Mouse (Mus musculus) hindbrain, embryonic 14.5 days (tissue): ENCODE results near the gene Pgghg. TPM values are rescaled to one million over a fixed set of nuclear protein-coding genes. Genes with fewer than 3 reads are reported as not detected.
A peak's percentile ranks its signal among the peaks of the same experiment; 100 is the strongest.

Source experiments
- ATAC-seq: fragments of 200-750 bp; cut with Nextera tagmentation; 2 replicates; pipeline ENCODE4 v1.8.0; 2017; ENCODE audit warnings: moderate number of reproducible peaks, mild to moderate bottlenecking, moderate TSS enrichment, moderate library complexity; ENCODE audit not compliant: low FRiP score
- DNase-seq: peaks from one replicate; pipeline ENCODE4 v3.0.0-alpha.2; 2015; ENCODE audit warnings: low spot score
- H3K27ac ChIP-seq: fragments of 300-500 bp; sonication (generic); 2 replicates; pipeline ENCODE4 v1.5.1; 2014; ENCODE audit warnings: mild to moderate bottlenecking, moderate library complexity
- H3K27me3 ChIP-seq: fragments of 300-500 bp; sonication (generic); 2 replicates; pipeline ENCODE4 v1.6.1; 2014; ENCODE audit warnings: mild to moderate bottlenecking, low read length, mixed read lengths; ENCODE audit not compliant: control insufficient read depth, insufficient read depth
- H3K36me3 ChIP-seq: fragments of 300-500 bp; sonication (generic); replicated peaks from 2 replicates; pipeline ENCODE4 v1.6.1; 2014; ENCODE audit not compliant: control insufficient read depth, insufficient read depth
- H3K4me1 ChIP-seq: fragments of 300-500 bp; sonication (generic); replicated peaks from 2 replicates; pipeline ENCODE4 v1.6.1; 2014; ENCODE audit warnings: antibody characterized with exemption, low read length, mixed read lengths; ENCODE audit not compliant: control insufficient read depth, insufficient read depth
- H3K4me2 ChIP-seq: fragments of 300-500 bp; sonication (generic); replicated peaks from 2 replicates; pipeline ENCODE4 v1.6.1; 2014; ENCODE audit warnings: mild to moderate bottlenecking, moderate library complexity
- H3K4me3 ChIP-seq: fragments of 300-500 bp; sonication (generic); replicated peaks from 2 replicates; pipeline ENCODE4 v1.5.1; 2014; ENCODE audit warnings: mild to moderate bottlenecking, low read length
- H3K9ac ChIP-seq: fragments of 300-500 bp; sonication (generic); 2 replicates; pipeline ENCODE4 v1.6.1; 2014
- H3K9me3 ChIP-seq: fragments of 300-500 bp; sonication (generic); 2 replicates; pipeline ENCODE4 v1.6.1; 2016; ENCODE audit warnings: low read length; ENCODE audit not compliant: control insufficient read depth
- WGBS: fragments of 180-500 bp; shearing (Covaris S2); extraction: QIAGEN DNeasy Blood & Tissue Kit; methylation state at CpG from one replicate; pipeline ENCODE4 v1.1.7; 2014; 5-methylcytosine and 5-hydroxymethylcytosine counted together
- polyA plus RNA-seq: library from polyadenylated mRNA; unstranded; fragments of >200 nt; fragmentation: Nextera tagmentation; extraction: Ambion mirVana; gene quantifications from 2 replicates; pipeline ENCODE4 v1.2.1, GENCODE M21; 2014

Gene Pgghg
- polyA plus RNA-seq, 1 experiment from 2014 or later: 9.2 TPM

DNA sequence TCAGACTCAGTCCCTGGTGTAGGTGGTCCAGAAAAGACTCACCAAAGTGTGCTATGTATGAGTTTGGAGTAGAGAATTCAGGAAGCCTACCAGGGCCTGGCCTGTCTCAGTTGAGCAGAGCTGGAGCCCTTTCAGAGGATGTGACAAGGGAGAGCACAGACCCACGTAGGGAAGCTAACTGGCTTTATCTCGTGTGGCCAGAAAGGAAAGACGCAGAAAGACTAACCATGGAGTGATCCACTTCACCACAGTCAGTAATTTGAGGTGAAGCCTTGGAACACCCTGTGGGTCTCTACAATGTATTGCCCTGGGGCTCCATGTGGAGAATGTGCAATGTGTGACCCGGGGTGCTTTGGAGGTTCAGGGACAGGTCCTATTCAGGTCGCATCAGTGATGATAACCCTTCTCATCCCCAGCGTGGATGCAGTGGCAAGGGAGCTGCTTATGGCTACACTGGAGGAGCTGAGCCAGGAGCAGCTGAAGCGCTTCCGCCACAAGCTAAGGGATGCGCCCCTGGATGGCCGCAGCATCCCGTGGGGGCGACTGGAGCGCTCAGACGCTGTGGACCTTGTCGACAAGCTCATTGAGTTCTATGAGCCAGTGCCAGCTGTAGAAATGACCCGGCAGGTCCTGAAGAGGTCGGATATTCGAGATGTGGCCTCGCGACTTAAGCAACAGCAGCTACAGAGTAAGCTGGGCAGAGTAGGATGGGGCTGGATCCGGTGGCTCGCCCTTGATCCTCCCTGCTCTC is 19.8 kb upstream of the Pgghg start:
- Histone ChIP-seq H3K9ac (no peak overlapping the region), H3K9me3 (no peaks in the 10 kb centered on the region), H3K4me2 (no peak overlapping the region), H3K27me3 (peaks cover 66% of the 10 kb centered on the region), H3K4me3 (0 out of 2 replicates have a peak overlapping the region, but pooled peaks have one; percentile 40), H3K36me3 (no peaks in the 10 kb centered on the region), H3K4me1 (peaks cover 11% of the 10 kb centered on the region; the same call in 1 of the 2 replicates), H3K27ac (no peak overlapping the region)
- DNase-seq (no peak), ATAC-seq (no peak)
- 27% methylated on average over 22 of the region's 22 CpGs for WGBS

- DNase-seq: peak; percentile 26
- Histone ChIP-seq H3K36me3 (no peaks in the 10 kb centered on the region), H3K9me3 (no peaks in the 10 kb centered on the region), H3K4me2 (peak overlapping the region; percentile 75), H3K4me3 (peak overlapping the region; percentile 40), H3K9ac (peak overlapping the region; percentile 47), H3K27me3 (peaks cover 66% of the 10 kb centered on the region), H3K27ac (no peak overlapping the region), H3K4me1 (peaks cover 11% of the 10 kb centered on the region; the same call in 1 of the 2 replicates)
- under 1% methylated on average over 49 of the region's 49 CpGs for WGBS
- no peak; the same call in 1 of the 2 replicates for ATAC-seq
Measured at GRCm38 (mm10) chr7:140922398-140923069, 18.7 kb upstream of the Pgghg start.

DNA sequence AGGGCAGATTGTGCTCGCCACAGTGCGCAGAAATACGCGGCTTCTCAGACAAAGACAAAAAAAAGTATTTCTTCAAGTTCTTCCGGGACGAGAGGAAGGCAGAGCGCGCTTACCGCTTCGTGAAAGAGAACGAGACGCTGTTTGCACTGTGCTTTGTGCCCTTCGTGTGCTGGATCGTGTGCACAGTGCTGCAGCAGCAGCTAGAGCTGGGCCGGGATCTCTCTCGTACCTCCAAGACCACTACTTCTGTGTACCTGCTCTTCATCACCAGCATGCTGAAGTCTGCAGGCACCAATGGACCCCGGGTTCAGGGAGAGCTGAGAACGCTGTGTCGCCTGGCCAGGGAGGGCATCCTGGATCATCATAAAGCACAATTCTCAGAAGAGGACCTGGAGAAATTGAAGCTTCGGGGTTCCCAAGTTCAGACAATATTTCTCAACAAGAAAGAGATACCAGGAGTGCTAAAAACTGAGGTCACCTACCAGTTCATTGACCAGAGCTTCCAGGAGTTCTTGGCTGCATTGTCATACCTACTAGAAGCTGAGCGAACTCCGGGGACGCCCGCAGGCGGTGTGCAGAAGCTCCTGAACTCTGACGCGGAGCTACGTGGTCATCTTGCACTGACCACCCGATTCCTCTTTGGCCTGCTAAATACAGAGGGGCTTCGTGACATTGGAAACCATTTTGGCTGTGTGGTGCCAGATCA is 18.0 kb upstream of the Pgghg start:
- H3K27ac ChIP-seq: no peak overlapping the region
- H3K4me3 ChIP-seq: peak overlapping the region; percentile 40
- H3K9me3 ChIP-seq: no peaks in the 10 kb centered on the region
- H3K4me1 ChIP-seq: peaks cover 11% of the 10 kb centered on the region; the same call in 1 of the 2 replicates
- 22% methylated on average over 30 of the region's 30 CpGs for WGBS
- peak overlapping the region; percentile 75 for H3K4me2 ChIP-seq
- no peak for ATAC-seq
- H3K27me3 ChIP-seq: peaks cover 66% of the 10 kb centered on the region
- DNase-seq: peak; percentile 40
- H3K9ac ChIP-seq: peak overlapping the region; percentile 47
- H3K36me3 ChIP-seq: no peaks in the 10 kb centered on the region

GRCm38 (mm10) chr7:140927181-140927580 is 14.0 kb upstream of the Pgghg start:
- 89% methylated on average over 6 of the region's 6 CpGs for WGBS
- Histone ChIP-seq H3K4me3 (no peak overlapping the region), H3K9ac (no peak overlapping the region), H3K4me1 (peaks cover 9% of the 10 kb centered on the region; the same call in 1 of the 2 replicates), H3K27ac (no peak overlapping the region), H3K27me3 (peaks cover 32% of the 10 kb centered on the region), H3K9me3 (no peaks in the 10 kb centered on the region), H3K4me2 (no peak overlapping the region), H3K36me3 (no peaks in the 10 kb centered on the region)
- DNase-seq: no peak
- ATAC-seq: no peak

- 45% methylated on average over 3 of the region's 3 CpGs for WGBS
- no peak for DNase-seq
- H3K36me3 ChIP-seq: no peaks in the 10 kb centered on the region
- H3K9ac ChIP-seq: no peak overlapping the region
- H3K27ac ChIP-seq: no peak overlapping the region
- no peak for ATAC-seq
- no peak overlapping the region for H3K4me2 ChIP-seq
- 0 out of 2 replicates have a peak, but pooled peaks cover 2% of the 10 kb centered on the region for H3K27me3 ChIP-seq
- H3K4me1 ChIP-seq: peaks cover 16% of the 10 kb centered on the region; the same call in 1 of the 2 replicates
- H3K4me3 ChIP-seq: no peak overlapping the region
- H3K9me3 ChIP-seq: no peaks in the 10 kb centered on the region
Measured at GRCm38 (mm10) chr7:140938436-140938835, 2.8 kb upstream of the Pgghg start.

GRCm38 (mm10) chr7:140938896-140939295 is 2.3 kb upstream of the Pgghg start:
- no peak overlapping the region for H3K4me2 ChIP-seq
- no peak overlapping the region for H3K27ac ChIP-seq
- H3K27me3 ChIP-seq: 0 out of 2 replicates have a peak, but pooled peaks cover 2% of the 10 kb centered on the region
- no peak for ATAC-seq
- no peak overlapping the region for H3K9ac ChIP-seq
- peaks cover 16% of the 10 kb centered on the region; the same call in 1 of the 2 replicates for H3K4me1 ChIP-seq
- no peaks in the 10 kb centered on the region for H3K9me3 ChIP-seq
- 19% methylated on average over 2 of the region's 2 CpGs for WGBS
- H3K4me3 ChIP-seq: no peak overlapping the region
- no peak for DNase-seq
- H3K36me3 ChIP-seq: no peaks in the 10 kb centered on the region

DNA sequence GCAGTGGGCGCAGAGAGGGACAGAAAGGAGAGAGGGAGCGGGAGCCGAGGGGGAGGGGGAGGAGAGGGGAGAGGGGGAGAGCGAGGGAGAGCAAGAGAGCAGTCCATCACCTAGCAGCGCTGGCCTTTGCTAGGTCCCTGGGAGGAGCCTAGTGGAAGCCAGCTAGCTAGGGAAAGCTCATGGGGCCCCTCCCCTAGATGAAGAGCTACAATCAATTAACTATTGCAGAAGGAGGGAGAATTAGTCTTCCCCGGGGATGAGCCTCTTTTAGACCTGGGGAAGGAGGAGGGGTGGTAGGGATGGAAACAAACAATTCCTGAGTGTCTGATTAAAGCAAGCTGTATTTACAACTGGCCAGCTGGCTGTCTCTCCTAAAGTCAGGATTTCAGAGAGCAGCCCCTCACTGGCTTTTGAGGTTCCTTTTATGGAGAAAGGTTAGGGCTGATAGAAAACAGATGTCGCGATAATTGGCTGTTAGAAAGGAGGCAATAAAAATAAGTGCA is 1.5 kb upstream of the Pgghg start:
- Histone ChIP-seq H3K27ac (no peak overlapping the region), H3K4me2 (no peak overlapping the region; the same call in 1 of the 2 replicates), H3K36me3 (no peaks in the 10 kb centered on the region), H3K4me1 (peaks cover 16% of the 10 kb centered on the region; the same call in 1 of the 2 replicates), H3K4me3 (no peak overlapping the region), H3K9ac (no peak overlapping the region), H3K27me3 (0 out of 2 replicates have a peak, but pooled peaks cover 2% of the 10 kb centered on the region), H3K9me3 (no peaks in the 10 kb centered on the region)
- WGBS: 11% methylated on average over 8 of the region's 8 CpGs
- no peak for ATAC-seq
- no peak for DNase-seq

- H3K9me3 ChIP-seq: no peaks in the 10 kb centered on the region
- H3K36me3 ChIP-seq: no peaks in the 10 kb centered on the region
- H3K4me2 ChIP-seq: peak overlapping the region; percentile 54
- H3K4me1 ChIP-seq: peaks cover 16% of the 10 kb centered on the region; the same call in 1 of the 2 replicates
- peak overlapping the region; percentile 57 for H3K9ac ChIP-seq
- no peak for DNase-seq
- H3K4me3 ChIP-seq: peak overlapping the region; percentile 43
- H3K27me3 ChIP-seq: 0 out of 2 replicates have a peak, but pooled peaks cover 2% of the 10 kb centered on the region
- 71% methylated on average over 9 of the region's 9 CpGs for WGBS
- no peak overlapping the region; the same call in 1 of the 2 replicates for H3K27ac ChIP-seq
- ATAC-seq: no peak
Measured at GRCm38 (mm10) chr7:140942341-140942740, 1.1 kb downstream of the Pgghg start.
